Mouse (Mus musculus): ENCODE measurements at regions not wholly inside any gene's neighbourhood (a gene's known extent, or its start where the extent isn't known, plus 50 kb on each side); places are given as distances from the start of the nearest gene placed in this dataset.

GRCm38 (mm10) chr2:47424910-47425309 lies 1389.0 kb upstream of the Acvr2a start:
- DNase-seq (ENCODE audit: low read depth, low spot score), result peak; percentile 5

GRCm38 (mm10) chr2:47429843-47430242 lies 1384.1 kb upstream of the Acvr2a start:
- DNase-seq (ENCODE audit: low read depth, low spot score), result no peak

GRCm38 (mm10) chr2:47466043-47466442 lies 1347.9 kb upstream of the Acvr2a start:
- DNase-seq (ENCODE audit: low read depth, low spot score), result no peak

- peak; percentile 43 for DNase-seq (ENCODE audit: low read depth, low spot score)
These were observed 1321.9 kb upstream of the Acvr2a start for GRCm38 (mm10) chr2:47491874-47492539.
